Mouse (Mus musculus): ENCODE measurements around the gene Kat14.

DNA sequence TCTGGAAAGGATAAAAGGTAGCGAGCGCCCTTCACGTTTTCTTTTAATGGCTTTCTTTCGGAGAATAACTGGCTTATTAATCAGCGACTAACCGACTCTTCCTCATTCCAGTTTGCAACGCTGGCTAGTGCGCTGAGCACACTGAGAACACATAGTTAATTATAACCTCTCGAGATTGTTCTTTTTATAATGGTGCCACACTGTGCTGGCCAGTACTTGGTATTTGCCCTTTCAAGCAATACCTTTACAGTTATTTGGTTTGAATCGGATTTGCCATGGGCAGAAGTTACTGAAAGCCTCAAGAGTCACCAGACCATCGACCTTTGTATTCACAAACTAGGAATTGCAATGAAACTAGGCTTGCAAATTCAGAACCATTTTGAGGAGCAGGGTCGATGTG, 728 bp downstream of the Kat14 start:
- TF ChIP-seq POLR2A (IDR thresholded peaks at IDR 0.05; ENCODE audit: borderline replicate concordance, extremely low read depth, low read depth, low read length) (no peak), CTCF (IDR thresholded peaks at IDR 0.05; ENCODE audit: insufficient read depth, low read length) (no peak)
